Mouse (Mus musculus): ENCODE results near the gene Acy3. TPM values are rescaled to one million over a fixed set of nuclear protein-coding genes. Genes with fewer than 3 reads are reported as not detected.
A peak's percentile ranks its signal among the peaks of the same experiment; 100 is the strongest.

Acy3 gene
- polyA plus RNA-seq, 1 experiment = 27.7 TPM

- peaks cover 5% of the 10 kb centered on the region for H3K4me1 ChIP-seq (ENCODE audit: control insufficient read depth, insufficient read depth, low read length)
- TF ChIP-seq POLR2A (IDR thresholded peaks at IDR 0.05; ENCODE audit: borderline replicate concordance, extremely low read depth, low read depth, low read length) (no peak), CTCF (IDR thresholded peaks at IDR 0.05; ENCODE audit: insufficient read depth, low read length) (no peak)
- 78% methylated on average over 9 of the region's 9 CpGs for WGBS
- H3K4me3 ChIP-seq (replicated peaks; ENCODE audit: extremely low read depth, low read depth, low read length) = no peak overlapping the region
- no peak for DNase-seq
These were observed 12.9 kb downstream of the Acy3 start for GRCm38 (mm10) chr19:3999121-3999730.

DNA sequence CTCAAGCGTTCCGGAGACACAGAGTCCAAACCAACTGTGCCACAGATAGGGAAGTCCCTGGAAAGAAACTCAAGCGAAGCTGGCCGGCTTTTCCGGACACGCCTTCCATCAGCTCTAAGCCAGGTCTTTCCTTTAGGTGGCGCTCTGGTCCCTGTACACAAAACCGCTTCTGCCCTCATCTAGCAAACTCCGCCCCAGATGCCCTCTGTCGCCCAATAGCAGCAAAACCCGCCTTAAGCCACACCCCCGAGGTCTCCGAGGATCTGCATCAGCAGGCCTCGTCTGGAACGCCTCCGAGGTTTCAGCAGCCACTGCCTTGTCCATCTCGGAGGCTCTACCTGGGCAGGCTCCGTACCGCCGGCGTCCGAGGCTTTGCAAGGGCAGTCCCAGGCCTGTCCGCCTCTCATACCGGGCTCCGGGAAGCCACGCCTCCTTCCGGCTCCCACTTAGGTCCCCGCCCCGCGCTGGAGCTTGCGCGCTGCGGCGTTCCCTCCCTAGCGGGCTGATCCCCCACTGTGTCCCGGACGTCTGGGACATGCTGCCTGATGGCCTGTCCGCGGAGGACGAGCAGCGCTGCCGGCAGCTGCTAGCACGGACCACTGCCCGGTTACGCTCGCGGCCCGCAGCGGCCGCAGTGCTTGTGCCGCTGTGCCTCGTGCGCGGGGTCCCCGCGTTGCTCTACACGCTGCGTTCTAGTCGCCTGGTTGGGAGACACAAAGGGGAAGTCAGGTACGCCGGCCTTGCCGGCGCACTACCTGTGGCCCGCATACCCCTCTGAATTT, 13.9 kb downstream of the Acy3 start, which contains the start of the genes Nudt8 and Gm49405:
Gene Nudt8, plus strand, starts transcription at position 462 of the 782 bp plus-strand sequence.
Gene Gm49405, plus strand, starts transcription at position 508 of the 782 bp plus-strand sequence.
- WGBS = under 1% methylated on average over 64 of the region's 64 CpGs
- H3K4me1 ChIP-seq (ENCODE audit: control insufficient read depth, insufficient read depth, low read length) = peaks cover 5% of the 10 kb centered on the region
- H3K4me3 ChIP-seq (replicated peaks; ENCODE audit: extremely low read depth, low read depth, low read length) = peak within 1 kb of the TSS; percentile 97
- TF ChIP-seq CTCF (IDR thresholded peaks at IDR 0.05; ENCODE audit: insufficient read depth, low read length) (peak; percentile 78), POLR2A (IDR thresholded peaks at IDR 0.05; ENCODE audit: borderline replicate concordance, extremely low read depth, low read depth, low read length) (peak; percentile 85; the same call in 1 of the 2 replicates)
- peak; percentile 97 for DNase-seq

- DNase-seq = no peak
- Histone ChIP-seq H3K4me3 (replicated peaks; ENCODE audit: extremely low read depth, low read depth, low read length) (peak overlapping the region; percentile 97), H3K4me1 (ENCODE audit: control insufficient read depth, insufficient read depth, low read length) (peaks cover 5% of the 10 kb centered on the region)
- TF ChIP-seq POLR2A (IDR thresholded peaks at IDR 0.05; ENCODE audit: borderline replicate concordance, extremely low read depth, low read depth, low read length) = no peak
- 23% methylated on average over 17 of the region's 17 CpGs for WGBS
These were observed 14.7 kb downstream of the Acy3 start for GRCm38 (mm10) chr19:4000949-4001525.

- WGBS = 75% methylated on average over 5 of the region's 5 CpGs
- H3K4me1 ChIP-seq (ENCODE audit: control insufficient read depth, insufficient read depth, low read length) = peaks cover 5% of the 10 kb centered on the region
- TF ChIP-seq CTCF (IDR thresholded peaks at IDR 0.05; ENCODE audit: insufficient read depth, low read length) (no peak), POLR2A (IDR thresholded peaks at IDR 0.05; ENCODE audit: borderline replicate concordance, extremely low read depth, low read depth, low read length) (no peak)
- no peak for DNase-seq
- H3K4me3 ChIP-seq (replicated peaks; ENCODE audit: extremely low read depth, low read depth, low read length) = no peak overlapping the region
These were observed 15.4 kb downstream of the Acy3 start for GRCm38 (mm10) chr19:4001752-4002151.

GRCm38 (mm10) chr19:4003112-4003511, 16.7 kb downstream of the Acy3 start, which contains the start of gene Doc2g:
Gene Doc2g, plus strand, starts transcription at chr19:4003313.
- TF ChIP-seq POLR2A (IDR thresholded peaks at IDR 0.05; ENCODE audit: borderline replicate concordance, extremely low read depth, low read depth, low read length) (no peak), CTCF (IDR thresholded peaks at IDR 0.05; ENCODE audit: insufficient read depth, low read length) (no peak)
- Histone ChIP-seq H3K4me3 (replicated peaks; ENCODE audit: extremely low read depth, low read depth, low read length) (no peak within 1 kb of the TSS), H3K4me1 (ENCODE audit: control insufficient read depth, insufficient read depth, low read length) (peaks cover 5% of the 10 kb centered on the region)
- DNase-seq = no peak
- WGBS = 83% methylated on average over 1 of the region's 1 CpGs

DNA sequence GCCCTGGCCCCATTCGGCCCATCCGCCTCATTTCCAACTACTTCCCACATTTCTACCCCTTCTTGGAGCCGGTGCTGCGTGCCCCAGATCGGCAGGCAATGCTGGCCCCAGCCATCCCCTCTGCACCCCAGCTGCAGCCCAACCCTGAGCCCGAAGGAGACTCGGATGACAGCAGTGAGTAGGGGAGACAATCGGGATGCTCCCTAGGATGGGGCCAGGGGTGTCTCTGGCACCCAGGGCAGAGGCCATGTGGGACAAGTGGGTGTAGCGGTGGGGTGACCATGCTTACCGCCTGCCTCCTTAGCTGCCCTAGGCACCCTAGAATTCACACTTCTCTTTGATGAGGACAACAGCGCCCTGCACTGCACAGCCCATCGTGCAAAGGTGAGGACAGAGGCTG, 17.3 kb downstream of the Acy3 start:
- WGBS = 68% methylated on average over 12 of the region's 12 CpGs
- DNase-seq = no peak
- Histone ChIP-seq H3K4me3 (replicated peaks; ENCODE audit: extremely low read depth, low read depth, low read length) (no peak overlapping the region), H3K4me1 (ENCODE audit: control insufficient read depth, insufficient read depth, low read length) (peaks cover 5% of the 10 kb centered on the region)
- no peak for TF ChIP-seq CTCF (IDR thresholded peaks at IDR 0.05; ENCODE audit: insufficient read depth, low read length)
- TF ChIP-seq POLR2A (IDR thresholded peaks at IDR 0.05; ENCODE audit: borderline replicate concordance, extremely low read depth, low read depth, low read length) = no peak

DNA sequence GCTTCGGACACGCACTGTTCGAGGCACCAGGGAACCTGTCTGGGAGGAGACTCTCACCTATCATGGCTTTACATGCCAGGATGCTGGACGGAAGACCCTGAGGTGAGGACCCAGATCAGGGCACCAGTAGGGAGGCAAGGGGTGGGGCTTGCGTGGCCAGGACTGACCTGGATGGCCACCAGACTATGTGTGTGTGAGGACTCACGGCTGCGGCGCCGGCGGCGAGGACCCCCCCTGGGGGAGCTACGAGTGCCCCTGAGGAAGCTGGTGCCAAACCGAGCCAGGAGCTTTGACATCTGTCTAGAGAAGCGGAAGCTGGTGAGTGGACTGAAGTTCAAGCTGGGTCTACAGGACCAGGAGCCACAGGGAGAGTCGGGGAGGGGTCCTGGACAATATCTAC, 18.0 kb downstream of the Acy3 start:
- no peak overlapping the region for H3K4me3 ChIP-seq (replicated peaks; ENCODE audit: extremely low read depth, low read depth, low read length)

GRCm38 (mm10) chr19:4005091-4005490, 18.7 kb downstream of the Acy3 start:
- WGBS = 85% methylated on average over 9 of the region's 9 CpGs
- no peak for DNase-seq
- H3K4me1 ChIP-seq (ENCODE audit: control insufficient read depth, insufficient read depth, low read length) = peaks cover 5% of the 10 kb centered on the region
- TF ChIP-seq CTCF (IDR thresholded peaks at IDR 0.05; ENCODE audit: insufficient read depth, low read length) (no peak), POLR2A (IDR thresholded peaks at IDR 0.05; ENCODE audit: borderline replicate concordance, extremely low read depth, low read depth, low read length) (no peak)
- H3K4me3 ChIP-seq (replicated peaks; ENCODE audit: extremely low read depth, low read depth, low read length) = no peak overlapping the region

More for the DNA sequence above, 18.0 kb downstream of the Acy3 start:
- no peak for TF ChIP-seq POLR2A (IDR thresholded peaks at IDR 0.05; ENCODE audit: borderline replicate concordance, extremely low read depth, low read depth, low read length)
- TF ChIP-seq CTCF (IDR thresholded peaks at IDR 0.05; ENCODE audit: insufficient read depth, low read length) = no peak
- WGBS = 85% methylated on average over 15 of the region's 15 CpGs
- H3K4me1 ChIP-seq (ENCODE audit: control insufficient read depth, insufficient read depth, low read length) = peaks cover 5% of the 10 kb centered on the region
- no peak for DNase-seq

DNA sequence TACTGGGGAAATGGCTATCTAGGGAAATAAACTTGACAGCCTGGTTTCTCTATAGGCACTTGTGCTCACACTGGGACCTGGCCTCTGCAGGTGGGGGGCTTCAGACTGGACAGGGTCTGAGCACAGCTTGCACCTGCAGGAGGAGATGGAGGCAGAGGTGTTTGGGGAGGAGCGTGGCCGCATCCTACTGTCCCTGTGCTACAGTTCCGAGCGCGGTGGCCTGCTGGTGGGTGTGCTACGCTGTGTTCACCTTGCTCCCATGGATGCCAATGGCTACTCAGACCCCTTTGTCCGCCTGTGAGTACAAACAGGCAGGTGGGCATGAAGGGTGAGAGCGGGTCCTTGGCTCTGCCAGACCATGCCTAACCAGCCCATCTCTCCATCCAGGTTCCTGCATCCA, 19.6 kb downstream of the Acy3 start:
- 95% methylated on average over 8 of the region's 8 CpGs for WGBS
- DNase-seq = no peak
- no peak overlapping the region for H3K4me3 ChIP-seq (replicated peaks; ENCODE audit: extremely low read depth, low read depth, low read length)
- peaks cover 3% of the 10 kb centered on the region for H3K4me1 ChIP-seq (ENCODE audit: control insufficient read depth, insufficient read depth, low read length)
- TF ChIP-seq CTCF (IDR thresholded peaks at IDR 0.05; ENCODE audit: insufficient read depth, low read length) (no peak), POLR2A (IDR thresholded peaks at IDR 0.05; ENCODE audit: borderline replicate concordance, extremely low read depth, low read depth, low read length) (no peak)

All from lung, adult 2 months (tissue).